Mouse (Mus musculus): ENCODE measurements at regions not wholly inside any gene's neighbourhood (a gene's known extent, or its start where the extent isn't known, plus 50 kb on each side); places are given as distances from the start of the nearest gene placed in this dataset.

DNA sequence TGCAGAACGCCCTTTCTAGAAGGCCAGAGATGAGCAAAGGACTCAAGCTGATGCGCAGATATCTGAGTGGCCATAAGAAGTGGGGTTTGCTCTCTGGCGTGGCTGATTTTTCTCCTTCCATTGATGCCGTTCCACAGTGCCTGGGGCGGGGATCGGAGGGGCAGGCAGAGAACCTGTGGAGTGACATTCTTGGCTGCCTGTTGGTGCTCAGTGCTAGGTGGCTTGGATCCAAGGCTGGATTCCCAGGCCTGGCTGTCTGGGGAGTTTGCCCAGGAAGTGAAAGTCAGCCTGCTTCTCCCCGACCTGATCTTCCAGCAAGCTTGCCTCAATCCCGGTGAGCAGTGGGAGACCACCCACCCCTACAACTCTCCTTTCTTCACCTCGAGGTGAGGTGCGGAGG lies 181.5 kb downstream of the 3110018I06Rik start:
- peak overlapping the region; percentile 21; the same call in 1 of the 2 replicates for H3K27ac ChIP-seq (ENCODE audit: low read length)
- H3K4me1 ChIP-seq (ENCODE audit: control insufficient read depth, insufficient read depth, low read length), result no peaks in the 10 kb centered on the region

DNA sequence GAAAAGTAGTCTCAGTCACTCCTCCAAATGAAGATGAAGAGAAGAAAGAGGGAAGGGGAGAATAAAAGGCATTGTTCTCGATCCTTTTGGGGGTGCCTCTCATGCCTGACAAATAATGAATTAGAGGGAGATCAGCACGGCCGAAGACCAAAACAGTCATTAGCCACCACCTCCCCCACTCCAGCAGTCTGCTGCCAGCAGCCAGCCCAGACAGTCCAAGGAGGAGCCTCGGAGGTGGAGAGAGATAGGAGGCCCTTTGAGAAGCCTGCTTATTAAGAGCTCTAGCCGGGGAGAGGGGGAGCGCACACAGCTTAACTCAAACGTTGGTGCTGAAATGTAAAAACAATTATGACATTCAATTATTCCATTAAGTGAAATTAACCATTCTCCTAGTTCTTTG lies 188.6 kb downstream of the 3110018I06Rik start:
- Histone ChIP-seq H3K4me1 (ENCODE audit: control insufficient read depth, insufficient read depth, low read length) (no peaks in the 10 kb centered on the region), H3K27me3 (ENCODE audit: control insufficient read depth, insufficient read depth, low read length) (no peaks in the 10 kb centered on the region), H3K36me3 (ENCODE audit: control insufficient read depth, insufficient read depth, low read length) (no peaks in the 10 kb centered on the region), H3K27ac (ENCODE audit: low read length) (no peak overlapping the region), H3K4me3 (replicated peaks; ENCODE audit: low read length) (no peak overlapping the region), H3K9ac (ENCODE audit: low read length) (no peak overlapping the region), H3K9me3 (replicated peaks; ENCODE audit: control insufficient read depth, low read length) (no peaks in the 10 kb centered on the region), H3K4me2 (ENCODE audit: low read depth, low read length) (no peak overlapping the region)
- ATAC-seq (ENCODE audit: insufficient read depth, low FRiP score), result no peak
- 27% methylated on average over 7 of the region's 7 CpGs for WGBS

More for the DNA sequence above, 181.5 kb downstream of the 3110018I06Rik start:
- Histone ChIP-seq H3K4me3 (replicated peaks; ENCODE audit: low read length) (no peak overlapping the region), H3K9ac (ENCODE audit: low read length) (no peak overlapping the region), H3K4me2 (ENCODE audit: low read depth, low read length) (no peak overlapping the region), H3K9me3 (replicated peaks; ENCODE audit: control insufficient read depth, low read length) (no peaks in the 10 kb centered on the region), H3K27me3 (ENCODE audit: control insufficient read depth, insufficient read depth, low read length) (no peaks in the 10 kb centered on the region), H3K36me3 (ENCODE audit: control insufficient read depth, insufficient read depth, low read length) (no peaks in the 10 kb centered on the region)
- ATAC-seq (ENCODE audit: insufficient read depth, low FRiP score), result peak; percentile 72; the same call in 1 of the 2 replicates
- 55% methylated on average over 10 of the region's 10 CpGs for WGBS

- H3K9ac ChIP-seq (ENCODE audit: low read length), result no peak overlapping the region
- whole genome bisulfite sequencing, result 68% methylated on average over 2 of the region's 2 CpGs
- H3K27ac ChIP-seq (ENCODE audit: low read length), result no peak overlapping the region
- H3K27me3 ChIP-seq (ENCODE audit: control insufficient read depth, insufficient read depth, low read length), result no peaks in the 10 kb centered on the region
- no peaks in the 10 kb centered on the region for H3K4me1 ChIP-seq (ENCODE audit: control insufficient read depth, insufficient read depth, low read length)
- H3K4me3 ChIP-seq (replicated peaks; ENCODE audit: low read length), result no peak overlapping the region
- no peaks in the 10 kb centered on the region for H3K36me3 ChIP-seq (ENCODE audit: control insufficient read depth, insufficient read depth, low read length)
- ATAC-seq (ENCODE audit: insufficient read depth, low FRiP score), result no peak
- H3K9me3 ChIP-seq (replicated peaks; ENCODE audit: control insufficient read depth, low read length), result no peaks in the 10 kb centered on the region
- H3K4me2 ChIP-seq (ENCODE audit: low read depth, low read length), result no peak overlapping the region
Observed at GRCm38 (mm10) chr12:107687447-107687846, 199.0 kb downstream of the 3110018I06Rik start.

GRCm38 (mm10) chr12:107689418-107689817 lies 201.0 kb downstream of the 3110018I06Rik start:
- Histone ChIP-seq H3K9ac (ENCODE audit: low read length) (no peak overlapping the region), H3K4me3 (replicated peaks; ENCODE audit: low read length) (no peak overlapping the region), H3K36me3 (ENCODE audit: control insufficient read depth, insufficient read depth, low read length) (no peaks in the 10 kb centered on the region), H3K9me3 (replicated peaks; ENCODE audit: control insufficient read depth, low read length) (no peaks in the 10 kb centered on the region), H3K4me2 (ENCODE audit: low read depth, low read length) (no peak overlapping the region), H3K4me1 (ENCODE audit: control insufficient read depth, insufficient read depth, low read length) (no peaks in the 10 kb centered on the region), H3K27ac (ENCODE audit: low read length) (no peak overlapping the region), H3K27me3 (ENCODE audit: control insufficient read depth, insufficient read depth, low read length) (no peaks in the 10 kb centered on the region)
- WGBS, result 66% methylated on average over 7 of the region's 7 CpGs
- ATAC-seq (ENCODE audit: insufficient read depth, low FRiP score), result no peak

GRCm38 (mm10) chr12:107690061-107690460 lies 201.6 kb downstream of the 3110018I06Rik start:
- Histone ChIP-seq H3K27ac (ENCODE audit: low read length) (no peak overlapping the region), H3K4me1 (ENCODE audit: control insufficient read depth, insufficient read depth, low read length) (no peaks in the 10 kb centered on the region), H3K36me3 (ENCODE audit: control insufficient read depth, insufficient read depth, low read length) (no peaks in the 10 kb centered on the region), H3K4me3 (replicated peaks; ENCODE audit: low read length) (no peak overlapping the region), H3K9ac (ENCODE audit: low read length) (no peak overlapping the region), H3K9me3 (replicated peaks; ENCODE audit: control insufficient read depth, low read length) (no peaks in the 10 kb centered on the region), H3K27me3 (ENCODE audit: control insufficient read depth, insufficient read depth, low read length) (no peaks in the 10 kb centered on the region), H3K4me2 (ENCODE audit: low read depth, low read length) (no peak overlapping the region)
- ATAC-seq (ENCODE audit: insufficient read depth, low FRiP score), result no peak
- WGBS, result 75% methylated on average over 3 of the region's 3 CpGs

DNA sequence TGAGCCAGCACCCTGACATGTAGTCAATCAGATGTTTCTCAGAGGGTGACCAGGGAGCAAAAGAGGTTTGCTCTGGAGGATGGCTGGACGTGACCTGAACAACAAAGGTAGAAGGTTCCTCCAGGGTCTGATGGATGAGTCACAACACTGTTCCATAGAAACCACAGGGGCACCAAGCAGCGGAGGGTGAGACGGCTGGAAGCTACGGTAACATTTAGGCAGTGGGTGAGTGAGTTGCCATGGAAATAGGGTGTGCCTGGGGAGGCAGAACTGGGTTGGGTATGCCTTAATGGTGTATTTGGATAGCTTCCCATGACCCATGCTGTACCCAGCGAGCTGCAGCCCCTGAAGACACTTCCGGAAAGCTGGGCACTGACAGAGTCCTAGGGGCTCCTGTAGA lies 205.3 kb downstream of the 3110018I06Rik start:
- no peaks in the 10 kb centered on the region for H3K4me1 ChIP-seq (ENCODE audit: control insufficient read depth, insufficient read depth, low read length)
- no peak overlapping the region for H3K9ac ChIP-seq (ENCODE audit: low read length)
- peak; percentile 56; the same call in 1 of the 2 replicates for ATAC-seq (ENCODE audit: insufficient read depth, low FRiP score)
- peak overlapping the region; percentile 43 for H3K27ac ChIP-seq (ENCODE audit: low read length)
- no peak overlapping the region for H3K4me2 ChIP-seq (ENCODE audit: low read depth, low read length)
- 56% methylated on average over 6 of the region's 6 CpGs for WGBS
- H3K36me3 ChIP-seq (ENCODE audit: control insufficient read depth, insufficient read depth, low read length), result no peaks in the 10 kb centered on the region
- no peaks in the 10 kb centered on the region for H3K9me3 ChIP-seq (replicated peaks; ENCODE audit: control insufficient read depth, low read length)
- no peak overlapping the region for H3K4me3 ChIP-seq (replicated peaks; ENCODE audit: low read length)
- no peaks in the 10 kb centered on the region for H3K27me3 ChIP-seq (ENCODE audit: control insufficient read depth, insufficient read depth, low read length)

- no peak overlapping the region for H3K4me2 ChIP-seq (ENCODE audit: low read depth, low read length)
- H3K4me3 ChIP-seq (replicated peaks; ENCODE audit: low read length), result no peak overlapping the region
- no peaks in the 10 kb centered on the region for H3K9me3 ChIP-seq (replicated peaks; ENCODE audit: control insufficient read depth, low read length)
- H3K27me3 ChIP-seq (ENCODE audit: control insufficient read depth, insufficient read depth, low read length), result no peaks in the 10 kb centered on the region
- H3K4me1 ChIP-seq (ENCODE audit: control insufficient read depth, insufficient read depth, low read length), result no peaks in the 10 kb centered on the region
- no peak overlapping the region for H3K27ac ChIP-seq (ENCODE audit: low read length)
- H3K36me3 ChIP-seq (ENCODE audit: control insufficient read depth, insufficient read depth, low read length), result no peaks in the 10 kb centered on the region
- H3K9ac ChIP-seq (ENCODE audit: low read length), result no peak overlapping the region
- no peak for ATAC-seq (ENCODE audit: insufficient read depth, low FRiP score)
- WGBS, result 58% methylated on average over 2 of the region's 2 CpGs
Observed at GRCm38 (mm10) chr12:107695014-107695413, 206.6 kb downstream of the 3110018I06Rik start.

GRCm38 (mm10) chr12:107695438-107696267 lies 207.2 kb downstream of the 3110018I06Rik start:
- Histone ChIP-seq H3K4me2 (ENCODE audit: low read depth, low read length) (no peak overlapping the region), H3K27me3 (ENCODE audit: control insufficient read depth, insufficient read depth, low read length) (no peaks in the 10 kb centered on the region), H3K36me3 (ENCODE audit: control insufficient read depth, insufficient read depth, low read length) (no peaks in the 10 kb centered on the region), H3K9me3 (replicated peaks; ENCODE audit: control insufficient read depth, low read length) (no peaks in the 10 kb centered on the region), H3K9ac (ENCODE audit: low read length) (no peak overlapping the region), H3K27ac (ENCODE audit: low read length) (no peak overlapping the region), H3K4me1 (ENCODE audit: control insufficient read depth, insufficient read depth, low read length) (no peaks in the 10 kb centered on the region), H3K4me3 (replicated peaks; ENCODE audit: low read length) (no peak overlapping the region)
- no peak for ATAC-seq (ENCODE audit: insufficient read depth, low FRiP score)
- WGBS, result 83% methylated on average over 13 of the region's 13 CpGs

GRCm38 (mm10) chr12:107700317-107700716 lies 211.9 kb downstream of the 3110018I06Rik start:
- H3K36me3 ChIP-seq (ENCODE audit: control insufficient read depth, insufficient read depth, low read length), result no peaks in the 10 kb centered on the region
- no peak overlapping the region for H3K4me2 ChIP-seq (ENCODE audit: low read depth, low read length)
- no peaks in the 10 kb centered on the region for H3K4me1 ChIP-seq (ENCODE audit: control insufficient read depth, insufficient read depth, low read length)
- no peak for ATAC-seq (ENCODE audit: insufficient read depth, low FRiP score)
- H3K27ac ChIP-seq (ENCODE audit: low read length), result no peak overlapping the region
- no peak overlapping the region for H3K9ac ChIP-seq (ENCODE audit: low read length)
- H3K9me3 ChIP-seq (replicated peaks; ENCODE audit: control insufficient read depth, low read length), result no peaks in the 10 kb centered on the region
- WGBS, result 32% methylated on average over 5 of the region's 5 CpGs
- H3K27me3 ChIP-seq (ENCODE audit: control insufficient read depth, insufficient read depth, low read length), result no peaks in the 10 kb centered on the region
- H3K4me3 ChIP-seq (replicated peaks; ENCODE audit: low read length), result no peak overlapping the region
